9 mouse cellular contexts compared by ENCODE assay signal in the genomic region with DNA sequence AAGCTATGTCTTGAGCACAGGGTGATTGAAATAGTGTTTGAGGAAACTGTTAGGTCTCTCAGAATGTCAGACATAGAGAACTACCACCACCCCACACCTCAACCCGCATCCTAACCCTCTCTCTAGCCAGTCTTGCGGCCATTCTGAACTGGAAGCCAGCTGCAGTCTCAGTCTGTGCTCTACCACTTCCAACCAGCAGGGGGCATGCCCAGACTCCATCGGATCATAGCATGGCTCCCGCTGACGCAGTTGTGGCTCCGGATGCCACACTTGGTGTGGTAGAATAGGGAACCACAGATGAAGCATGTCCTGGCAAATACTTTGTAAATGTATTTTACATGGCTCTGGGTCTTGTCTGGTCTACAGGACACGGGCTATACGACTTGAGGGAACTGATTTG. TPM values are rescaled to one million over a fixed set of nuclear protein-coding genes. Genes with fewer than 3 reads are reported as not detected.
DNase-seq lines count a peak whose midpoint lies in the region; ATAC-seq and TF ChIP-seq lines count a peak whose summit lies in the region.
"Had no signal": no experiment of that assay in that cellular context is flagged by ENCODE, and none has a peak within 500 bp of the region (broad histone marks: within the 10 kb centered on the region; RNA-seq: fewer than 3 reads in every experiment).

No protein-coding gene starts in this region.

- H3K4me2 ChIP-seq in kidney, postnatal 0 days (ENCODE audit: low read length) = no peak overlapping the region
- H3K4me2 ChIP-seq: hindbrain, embryonic 15.5 days had no signal

- no peaks in the 10 kb centered on the region for H3K27me3 ChIP-seq in kidney, postnatal 0 days (ENCODE audit: insufficient read depth, low read length)
- H3K27me3 ChIP-seq: hindbrain, embryonic 15.5 days had no signal

- H3K9ac ChIP-seq in kidney, postnatal 0 days (ENCODE audit: low read depth, low read length) = no peak overlapping the region
- H3K9ac ChIP-seq: hindbrain, embryonic 15.5 days had no signal

- no peak overlapping the region for H3K4me3 ChIP-seq in kidney, postnatal 0 days (replicated peaks; ENCODE audit: low read depth, low read length)
- H3K4me3 ChIP-seq: hindbrain, embryonic 15.5 days had no signal

- 52% methylated on average over 8 of the region's 8 CpGs for WGBS in kidney, postnatal 0 days

- peak; percentile 23; the same call in 1 of the 2 replicates for ATAC-seq in frontal cortex, adult (ENCODE audit: low TSS enrichment)
- no peak for ATAC-seq in kidney, postnatal 0 days (replicated peaks; ENCODE audit: low FRiP score, low read depth)

- no peak overlapping the region for H3K27ac ChIP-seq in kidney, postnatal 0 days
- H3K27ac ChIP-seq: hindbrain, embryonic 15.5 days had no signal

- no peaks in the 10 kb centered on the region for H3K9me3 ChIP-seq in kidney, postnatal 0 days (replicated peaks; ENCODE audit: low read length)
- H3K9me3 ChIP-seq: hindbrain, embryonic 15.5 days had no signal

- peak; percentile 68 for TF ChIP-seq CTCF in kidney, postnatal 0 days (IDR thresholded peaks at IDR 0.05; ENCODE audit: low read depth)

- DNase-seq in frontal cortex, postnatal 14 days (ENCODE audit: low spot score in 2 of 2) = no peak
- DNase-seq in right cerebral cortex, adult 18-20 months = peak; percentile 4
- no peak for DNase-seq in right cerebral cortex, postnatal 36 days (ENCODE audit: low spot score in 2 of 2)
- peak; percentile 76 for DNase-seq in embryo, embryonic 10 days (ENCODE audit: low spot score)
- DNase-seq in kidney, postnatal 0 days (ENCODE audit: low spot score) = peak; percentile 13
- DNase-seq in lung, postnatal 25 days (ENCODE audit: low spot score) = peak; percentile 23
- DNase-seq in thymus, postnatal 4 days = peak; percentile 51

- H3K4me1 ChIP-seq in kidney, postnatal 0 days (replicated peaks; ENCODE audit: insufficient read depth, low read length) = no peaks in the 10 kb centered on the region
- H3K4me1 ChIP-seq: hindbrain, embryonic 15.5 days had no signal

- no peaks in the 10 kb centered on the region for H3K36me3 ChIP-seq in kidney, postnatal 0 days (ENCODE audit: insufficient read depth, low read length)
- H3K36me3 ChIP-seq: hindbrain, embryonic 15.5 days had no signal

RNA-seq across cellular contexts. Expression of a gene that starts 2.2 kb away (rescaled TPM):
- 2.2 and 2.6 TPM in 2 replicates for polyA plus RNA-seq in kidney, postnatal 0 days (2015; fragmentation: Nextera tagmentation; extraction: Ambion mirVana)

Comparison
In these comparisons a context has a peak if more than half of its experiments do, and no peak if none do; other contexts are left out.
1. DNase-seq: peak in right cerebral cortex, adult 18-20 months (single experiment), embryo, embryonic 10 days (single experiment), kidney, postnatal 0 days (single experiment), lung, postnatal 25 days (single experiment) and thymus, postnatal 4 days (single experiment); none in frontal cortex, postnatal 14 days (0 of 2) and right cerebral cortex, postnatal 36 days (0 of 2).